Mouse (Mus musculus) testis, adult 2 months (tissue): ENCODE results near the gene Rbm19.

Experiments used
- CTCF ChIP-seq: fragments of 200-500 bp; IDR thresholded peaks from 2 replicates; pipeline ENCODE4 v1.5.1; 2012; ENCODE audit warnings: low read depth, mild to moderate bottlenecking, inconsistent platforms, low read length, moderate library complexity; ENCODE audit not compliant: control insufficient read depth, insufficient read depth, insufficient replicate concordance
- POLR2A ChIP-seq: fragments of 200-500 bp; IDR thresholded peaks from 2 replicates; pipeline ENCODE4 v1.6.1; 2012; ENCODE audit warnings: low read depth, mild to moderate bottlenecking, inconsistent platforms, low read length, moderate library complexity; ENCODE audit not compliant: control insufficient read depth

DNA sequence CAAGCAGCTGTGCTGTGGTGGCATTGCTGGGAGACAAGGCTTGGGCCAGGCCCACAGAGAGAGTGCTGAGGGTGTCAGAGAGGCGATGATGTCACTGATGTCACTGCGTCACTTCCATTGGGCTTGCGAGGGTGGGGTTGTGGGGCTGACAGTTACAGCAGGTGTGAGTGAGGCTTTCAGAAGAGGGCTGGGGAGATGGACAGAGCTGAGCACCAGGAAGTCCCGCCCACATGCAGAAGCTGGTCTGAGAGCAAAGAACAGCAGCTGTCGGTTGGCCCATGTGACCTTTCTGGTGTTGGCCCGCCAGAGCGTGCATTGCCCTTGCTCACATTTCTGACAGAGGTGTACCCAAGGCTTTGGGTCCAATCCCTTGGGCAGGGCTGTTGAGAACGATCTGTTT, 23.0 kb downstream of the Rbm19 start:
- no peak for TF ChIP-seq CTCF
- no peak for TF ChIP-seq POLR2A
